Mouse (Mus musculus): ENCODE data around the gene Rgsl1. TPM values are rescaled to one million over a fixed set of nuclear protein-coding genes. Genes with fewer than 3 reads are reported as not detected.

Gene Rgsl1
- polyA plus RNA-seq, 1 experiment from 2014 or later: not detected

DNA sequence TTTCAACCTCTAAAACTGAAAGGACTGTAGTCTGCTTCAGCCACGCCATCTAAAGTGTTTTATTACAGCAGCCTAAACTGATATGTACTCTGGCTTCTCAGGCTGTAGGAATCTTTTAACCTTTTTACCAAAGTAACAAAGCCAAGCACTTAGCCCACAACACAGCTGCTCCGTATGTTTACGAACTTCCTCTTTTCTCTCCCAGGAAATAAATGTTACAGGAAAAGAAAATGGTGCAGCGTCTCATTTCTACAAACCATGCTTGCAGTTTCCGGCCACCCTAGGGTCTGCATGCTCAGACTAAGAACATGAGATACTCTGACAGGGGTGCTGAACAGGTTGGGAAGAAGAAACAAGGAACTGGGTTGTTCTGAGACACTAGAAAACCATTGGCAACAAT lies 75.5 kb downstream of the Rgsl1 start:
- no peak for ATAC-seq (replicated peaks; ENCODE audit: low FRiP score, low read depth)
- H3K27ac ChIP-seq: no peak overlapping the region
- no peaks in the 10 kb centered on the region for H3K27me3 ChIP-seq (ENCODE audit: insufficient read depth, low read length)
- no peaks in the 10 kb centered on the region for H3K9me3 ChIP-seq (replicated peaks; ENCODE audit: low read length)
- no peak for TF ChIP-seq CTCF (IDR thresholded peaks at IDR 0.05; ENCODE audit: low read depth)
- DNase-seq (ENCODE audit: low spot score): no peak
- H3K4me3 ChIP-seq (replicated peaks; ENCODE audit: low read depth, low read length): no peak overlapping the region
- 69% methylated on average over 5 of the region's 5 CpGs for WGBS
- H3K9ac ChIP-seq (ENCODE audit: low read depth, low read length): no peak overlapping the region
- H3K36me3 ChIP-seq (ENCODE audit: insufficient read depth, low read length): no peaks in the 10 kb centered on the region
- H3K4me1 ChIP-seq (replicated peaks; ENCODE audit: insufficient read depth, low read length): no peaks in the 10 kb centered on the region
- H3K4me2 ChIP-seq (ENCODE audit: low read length): no peak overlapping the region

DNA sequence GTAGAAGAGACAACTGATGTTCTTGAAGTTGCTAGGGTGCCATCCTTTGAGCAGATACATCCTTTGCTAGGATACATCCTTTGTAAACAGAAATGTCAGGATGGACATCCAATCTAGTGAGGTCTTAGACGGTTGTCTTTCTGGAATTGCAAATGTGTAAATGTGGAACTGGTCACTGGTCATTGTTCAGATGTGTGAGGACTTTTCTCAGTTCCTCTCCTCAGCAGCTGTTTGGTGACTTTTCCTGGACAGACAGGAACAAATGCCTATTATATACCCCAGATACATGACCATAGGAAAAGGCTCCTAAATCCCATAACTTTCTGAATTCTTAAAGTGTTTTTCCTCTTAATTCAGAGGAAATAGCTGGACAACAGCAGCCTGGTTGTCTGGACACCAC lies 76.7 kb downstream of the Rgsl1 start:
- Histone ChIP-seq H3K27ac (no peak overlapping the region), H3K27me3 (ENCODE audit: insufficient read depth, low read length) (no peaks in the 10 kb centered on the region), H3K4me1 (replicated peaks; ENCODE audit: insufficient read depth, low read length) (no peaks in the 10 kb centered on the region), H3K4me3 (replicated peaks; ENCODE audit: low read depth, low read length) (no peak overlapping the region), H3K9me3 (replicated peaks; ENCODE audit: low read length) (no peaks in the 10 kb centered on the region), H3K36me3 (ENCODE audit: insufficient read depth, low read length) (no peaks in the 10 kb centered on the region), H3K4me2 (ENCODE audit: low read length) (no peak overlapping the region), H3K9ac (ENCODE audit: low read depth, low read length) (no peak overlapping the region)
- no peak for ATAC-seq (replicated peaks; ENCODE audit: low FRiP score, low read depth)
- no peak for TF ChIP-seq CTCF (IDR thresholded peaks at IDR 0.05; ENCODE audit: low read depth)
- 88% methylated on average over 1 of the region's 1 CpGs for whole genome bisulfite sequencing
- DNase-seq (ENCODE audit: low spot score): no peak

- Histone ChIP-seq H3K9ac (ENCODE audit: low read depth, low read length) (no peak overlapping the region), H3K27ac (no peak overlapping the region), H3K4me1 (replicated peaks; ENCODE audit: insufficient read depth, low read length) (no peaks in the 10 kb centered on the region), H3K4me3 (replicated peaks; ENCODE audit: low read depth, low read length) (no peak overlapping the region), H3K4me2 (ENCODE audit: low read length) (no peak overlapping the region), H3K27me3 (ENCODE audit: insufficient read depth, low read length) (no peaks in the 10 kb centered on the region), H3K9me3 (replicated peaks; ENCODE audit: low read length) (no peaks in the 10 kb centered on the region), H3K36me3 (ENCODE audit: insufficient read depth, low read length) (no peaks in the 10 kb centered on the region)
- 59% methylated on average over 8 of the region's 8 CpGs for WGBS
- ATAC-seq (replicated peaks; ENCODE audit: low FRiP score, low read depth): no peak
- no peak for DNase-seq (ENCODE audit: low spot score)
- no peak for TF ChIP-seq CTCF (IDR thresholded peaks at IDR 0.05; ENCODE audit: low read depth)
Observed at GRCm38 (mm10) chr1:153766298-153766697, 77.6 kb downstream of the Rgsl1 start.

- H3K27ac ChIP-seq: no peak overlapping the region
- TF ChIP-seq CTCF (IDR thresholded peaks at IDR 0.05; ENCODE audit: low read depth): no peak
- no peaks in the 10 kb centered on the region for H3K4me1 ChIP-seq (replicated peaks; ENCODE audit: insufficient read depth, low read length)
Observed at GRCm38 (mm10) chr1:153764136-153764535, 79.8 kb downstream of the Rgsl1 start.

GRCm38 (mm10) chr1:153753725-153754464 lies 90.0 kb downstream of the Rgsl1 start:
- H3K4me2 ChIP-seq (ENCODE audit: low read length): no peak overlapping the region
- 71% methylated on average over 25 of the region's 25 CpGs for WGBS

More at GRCm38 (mm10) chr1:153764136-153764535, 79.8 kb downstream of the Rgsl1 start:
- no peaks in the 10 kb centered on the region for H3K9me3 ChIP-seq (replicated peaks; ENCODE audit: low read length)
- WGBS: 85% methylated on average over 11 of the region's 11 CpGs
- ATAC-seq (replicated peaks; ENCODE audit: low FRiP score, low read depth) (no peak), DNase-seq (ENCODE audit: low spot score) (no peak)
- no peak overlapping the region for H3K9ac ChIP-seq (ENCODE audit: low read depth, low read length)
- no peak overlapping the region for H3K4me2 ChIP-seq (ENCODE audit: low read length)
- no peak overlapping the region for H3K4me3 ChIP-seq (replicated peaks; ENCODE audit: low read depth, low read length)
- H3K36me3 ChIP-seq (ENCODE audit: insufficient read depth, low read length): no peaks in the 10 kb centered on the region
- H3K27me3 ChIP-seq (ENCODE audit: insufficient read depth, low read length): no peaks in the 10 kb centered on the region

GRCm38 (mm10) chr1:153752521-153752920 lies 91.4 kb downstream of the Rgsl1 start:
- TF ChIP-seq CTCF (IDR thresholded peaks at IDR 0.05; ENCODE audit: low read depth): no peak
- H3K27me3 ChIP-seq (ENCODE audit: insufficient read depth, low read length): no peaks in the 10 kb centered on the region
- H3K4me1 ChIP-seq (replicated peaks; ENCODE audit: insufficient read depth, low read length): peaks cover 12% of the 10 kb centered on the region; the same call in 1 of the 2 replicates
- H3K9me3 ChIP-seq (replicated peaks; ENCODE audit: low read length): no peaks in the 10 kb centered on the region
- no peak for DNase-seq (ENCODE audit: low spot score)
- H3K9ac ChIP-seq (ENCODE audit: low read depth, low read length): peak overlapping the region; percentile 51
- WGBS: 71% methylated on average over 6 of the region's 6 CpGs
- ATAC-seq (replicated peaks; ENCODE audit: low FRiP score, low read depth): no peak
- no peaks in the 10 kb centered on the region for H3K36me3 ChIP-seq (ENCODE audit: insufficient read depth, low read length)
- peak overlapping the region; percentile 60 for H3K4me2 ChIP-seq (ENCODE audit: low read length)
- H3K27ac ChIP-seq: peak overlapping the region; percentile 84
- peak overlapping the region; percentile 36 for H3K4me3 ChIP-seq (replicated peaks; ENCODE audit: low read depth, low read length)

More at GRCm38 (mm10) chr1:153753725-153754464, 90.0 kb downstream of the Rgsl1 start:
- no peaks in the 10 kb centered on the region for H3K9me3 ChIP-seq (replicated peaks; ENCODE audit: low read length)
- peaks cover 12% of the 10 kb centered on the region; the same call in 1 of the 2 replicates for H3K4me1 ChIP-seq (replicated peaks; ENCODE audit: insufficient read depth, low read length)
- H3K27ac ChIP-seq: no peak overlapping the region
- peak; percentile 24; the same call in 1 of the 2 replicates for TF ChIP-seq CTCF (IDR thresholded peaks at IDR 0.05; ENCODE audit: low read depth)
- no peak overlapping the region for H3K4me3 ChIP-seq (replicated peaks; ENCODE audit: low read depth, low read length)
- no peaks in the 10 kb centered on the region for H3K27me3 ChIP-seq (ENCODE audit: insufficient read depth, low read length)
- DNase-seq (ENCODE audit: low spot score): no peak
- ATAC-seq (replicated peaks; ENCODE audit: low FRiP score, low read depth): no peak
- 0 out of 2 replicates have a peak, but pooled peaks cover 6% of the 10 kb centered on the region for H3K36me3 ChIP-seq (ENCODE audit: insufficient read depth, low read length)
- H3K9ac ChIP-seq (ENCODE audit: low read depth, low read length): no peak overlapping the region
